Mouse (Mus musculus) kidney, embryonic 14.5 days (tissue): Measurements from ENCODE around the gene Emb. TPM values are rescaled to one million over a fixed set of nuclear protein-coding genes. Genes with fewer than 3 reads are reported as not detected.
A peak's percentile ranks its signal among the peaks of the same experiment; 100 is the strongest.

ENCODE experiments used
- ATAC-seq: fragments of 200-750 bp; cut with Nextera tagmentation; 2 replicates; pipeline ENCODE4 v1.8.0; 2017; ENCODE audit warnings: moderate number of reproducible peaks, mild to moderate bottlenecking, moderate TSS enrichment, moderate library complexity; ENCODE audit not compliant: low FRiP score, low TSS enrichment
- H3K27ac ChIP-seq: fragments of 300-500 bp; sonication (generic); 2 replicates; pipeline ENCODE4 v1.5.1; 2014; ENCODE audit warnings: low read depth, mild to moderate bottlenecking, low read length, moderate library complexity, mixed read lengths
- H3K27me3 ChIP-seq: fragments of 300-500 bp; sonication (generic); 2 replicates; pipeline ENCODE4 v1.6.1; 2014; ENCODE audit warnings: mild to moderate bottlenecking, low read length; ENCODE audit not compliant: control insufficient read depth, insufficient read depth
- H3K36me3 ChIP-seq: fragments of 300-500 bp; sonication (generic); 2 replicates; pipeline ENCODE4 v1.6.1; 2014; ENCODE audit warnings: low read length, mixed read lengths; ENCODE audit not compliant: control insufficient read depth, insufficient read depth
- H3K4me1 ChIP-seq: fragments of 300-500 bp; sonication (generic); 2 replicates; pipeline ENCODE4 v1.6.1; 2014; ENCODE audit warnings: low read length, mixed read lengths; ENCODE audit not compliant: control insufficient read depth, insufficient read depth
- H3K4me2 ChIP-seq: fragments of 300-500 bp; sonication (generic); replicated peaks from 2 replicates; pipeline ENCODE4 v1.6.1; 2014; ENCODE audit warnings: low read depth, mild to moderate bottlenecking, low read length
- H3K4me3 ChIP-seq: fragments of 300-500 bp; sonication (generic); 2 replicates; pipeline ENCODE4 v1.5.1; 2014; ENCODE audit warnings: mild to moderate bottlenecking, low read length
- H3K9ac ChIP-seq: fragments of 300-500 bp; sonication (generic); 2 replicates; pipeline ENCODE4 v1.6.1; 2014; ENCODE audit warnings: low read depth, mild to moderate bottlenecking, low read length, moderate library complexity
- H3K9me3 ChIP-seq: fragments of 300-500 bp; sonication (generic); 2 replicates; pipeline ENCODE4 v1.6.1; 2016; ENCODE audit warnings: low read length; ENCODE audit not compliant: control insufficient read depth
- WGBS: fragments of 180-500 bp; shearing (Covaris S2); extraction: QIAGEN DNeasy Blood & Tissue Kit; methylation state at CpG from one replicate; pipeline ENCODE4 v1.1.7; 2014; 5-methylcytosine and 5-hydroxymethylcytosine counted together
- polyA plus RNA-seq: library from polyadenylated mRNA; unstranded; fragments of >200 nt; fragmentation: Nextera tagmentation; extraction: Ambion mirVana; gene quantifications from 2 replicates; pipeline ENCODE4 v1.2.1, GENCODE M21; 2014

The Emb gene
- polyA plus RNA-seq, 1 experiment from 2014 or later = 47.3 TPM

- ATAC-seq = no peak
- no peak overlapping the region for H3K9ac ChIP-seq
These were observed 8.5 kb downstream of the Emb start for GRCm38 (mm10) chr13:117216752-117217363.

GRCm38 (mm10) chr13:117217621-117218020, 9.3 kb downstream of the Emb start:
- H3K9ac ChIP-seq = no peak overlapping the region
- no peaks in the 10 kb centered on the region for H3K36me3 ChIP-seq
- WGBS = 56% methylated on average over 11 of the region's 11 CpGs
- H3K4me2 ChIP-seq = no peak overlapping the region
- no peak overlapping the region for H3K4me3 ChIP-seq
- no peak for ATAC-seq
- H3K27me3 ChIP-seq = peaks cover 8% of the 10 kb centered on the region; the same call in 1 of the 2 replicates
- H3K4me1 ChIP-seq = 0 out of 2 replicates have a peak, but pooled peaks cover 3% of the 10 kb centered on the region
- no peak overlapping the region for H3K27ac ChIP-seq
- H3K9me3 ChIP-seq = no peaks in the 10 kb centered on the region

More at GRCm38 (mm10) chr13:117216752-117217363, 8.5 kb downstream of the Emb start:
- WGBS = 21% methylated on average over 9 of the region's 9 CpGs
- H3K36me3 ChIP-seq = no peaks in the 10 kb centered on the region
- 0 out of 2 replicates have a peak, but pooled peaks cover 3% of the 10 kb centered on the region for H3K4me1 ChIP-seq
- no peak overlapping the region for H3K4me3 ChIP-seq
- H3K27ac ChIP-seq = no peak overlapping the region
- H3K9me3 ChIP-seq = no peaks in the 10 kb centered on the region
- peaks cover 8% of the 10 kb centered on the region; the same call in 1 of the 2 replicates for H3K27me3 ChIP-seq
- H3K4me2 ChIP-seq = no peak overlapping the region

DNA sequence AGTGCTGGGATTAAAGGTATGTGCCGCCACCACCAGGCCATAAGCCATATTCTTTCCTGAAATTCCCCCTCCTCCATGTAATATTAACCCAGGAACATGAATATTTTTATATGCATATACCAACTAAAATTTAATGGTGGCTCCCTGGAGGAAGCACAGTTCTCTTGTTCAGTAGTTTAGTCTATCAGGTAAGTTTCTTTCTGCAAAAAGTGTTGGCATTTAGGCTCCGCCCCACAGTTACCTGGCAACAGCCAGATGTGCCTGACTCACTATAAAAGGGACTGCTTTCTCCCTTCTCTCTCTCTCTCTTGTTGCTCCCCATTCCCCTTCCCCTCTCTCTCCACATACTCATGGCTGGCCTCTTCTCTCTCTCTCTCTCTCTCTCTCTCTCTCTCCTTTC, 9.8 kb downstream of the Emb start:
- Histone ChIP-seq H3K9ac (no peak overlapping the region), H3K9me3 (no peaks in the 10 kb centered on the region), H3K27me3 (peaks cover 8% of the 10 kb centered on the region; the same call in 1 of the 2 replicates), H3K4me3 (no peak overlapping the region), H3K36me3 (no peaks in the 10 kb centered on the region), H3K27ac (no peak overlapping the region), H3K4me1 (0 out of 2 replicates have a peak, but pooled peaks cover 3% of the 10 kb centered on the region), H3K4me2 (no peak overlapping the region)
- ATAC-seq = no peak
- WGBS = 89% methylated on average over 2 of the region's 2 CpGs

DNA sequence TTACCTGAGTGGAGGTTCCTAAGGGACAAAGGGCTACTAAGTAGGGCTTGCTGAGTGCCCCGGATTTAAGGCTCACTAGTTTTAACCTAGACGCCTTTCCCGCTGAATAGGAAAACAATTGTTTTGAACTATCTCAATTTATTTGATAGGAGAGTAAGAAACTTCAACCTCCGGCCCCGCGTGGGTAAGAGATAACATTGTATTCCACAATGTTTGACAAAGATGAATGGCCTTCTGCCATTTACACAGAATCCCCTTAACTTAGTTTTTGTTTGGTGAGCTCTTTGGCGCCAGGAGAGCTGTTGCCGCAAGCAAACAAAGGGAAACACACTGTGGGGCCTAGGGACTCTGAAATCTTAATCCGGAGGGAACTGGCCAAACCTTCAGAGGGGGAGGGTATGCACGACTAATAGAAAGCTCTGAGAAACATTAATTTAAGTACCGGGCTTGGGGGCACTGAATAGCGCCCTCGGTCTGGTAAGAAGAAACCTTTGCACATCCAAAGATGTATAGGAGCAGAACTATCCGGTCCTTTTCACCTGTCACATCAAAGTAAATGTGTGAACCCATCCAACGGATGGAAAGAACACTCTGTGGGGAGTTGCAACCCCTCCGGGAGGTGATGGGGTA, 11.7 kb downstream of the Emb start:
- Histone ChIP-seq H3K4me2 (peak overlapping the region; percentile 94), H3K27ac (0 out of 2 replicates have a peak overlapping the region, but pooled peaks have one; percentile 57), H3K9ac (peak overlapping the region; percentile 73), H3K4me1 (0 out of 2 replicates have a peak, but pooled peaks cover 3% of the 10 kb centered on the region), H3K36me3 (no peaks in the 10 kb centered on the region), H3K9me3 (no peaks in the 10 kb centered on the region), H3K27me3 (peaks cover 8% of the 10 kb centered on the region; the same call in 1 of the 2 replicates), H3K4me3 (peak overlapping the region; percentile 58)
- 6% methylated on average over 16 of the region's 16 CpGs for WGBS
- peak; percentile 22; the same call in 1 of the 2 replicates for ATAC-seq

DNA sequence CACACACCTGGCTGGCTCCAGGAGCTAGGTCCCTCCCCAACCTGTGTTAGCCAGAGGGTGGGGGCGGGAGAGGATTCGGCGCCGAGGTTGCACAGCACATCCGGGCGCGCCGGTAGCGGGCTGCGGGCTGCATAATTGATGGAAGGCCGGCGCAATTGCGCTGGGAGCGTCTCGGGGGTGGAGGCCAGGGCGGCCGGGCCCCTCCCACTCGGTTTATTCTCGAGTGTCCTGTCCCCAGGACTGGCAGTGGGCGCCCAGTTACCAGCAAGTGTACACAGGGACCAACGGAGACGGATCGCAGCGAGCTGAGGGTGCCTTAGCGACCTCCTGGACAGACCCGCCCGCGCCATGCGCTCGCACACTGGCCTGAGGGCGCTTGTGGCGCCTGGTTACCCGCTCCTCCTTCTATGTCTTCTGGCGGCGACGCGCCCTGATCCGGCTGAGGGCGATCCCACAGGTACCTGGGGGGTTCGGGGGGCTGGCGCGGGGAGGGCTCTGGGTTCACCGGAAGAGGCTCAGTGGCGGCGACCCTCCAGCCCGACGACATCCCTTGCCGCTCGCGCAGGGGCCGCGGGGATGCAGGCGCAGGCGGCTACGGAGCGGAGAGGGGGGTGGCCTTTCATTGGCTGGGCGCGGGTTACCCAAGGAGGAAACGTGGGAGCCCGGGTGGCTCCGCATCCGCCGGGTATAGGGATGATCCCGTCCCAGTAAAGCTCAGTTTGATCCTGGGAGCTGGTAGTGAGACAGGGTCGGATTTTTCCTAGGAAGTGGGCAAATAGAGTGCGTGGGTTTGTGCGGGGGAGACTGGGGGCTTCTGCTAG, 12.4 kb downstream of the Emb start, which contains the start of gene Gm17509:
Gene Gm17509, minus strand, starts transcription at position 575 of the 821 bp plus-strand sequence.
- Histone ChIP-seq H3K9ac (peak within 1 kb of the TSS; percentile 73), H3K27me3 (peaks cover 8% of the 10 kb centered on the region; the same call in 1 of the 2 replicates), H3K4me1 (0 out of 2 replicates have a peak, but pooled peaks cover 3% of the 10 kb centered on the region), H3K4me3 (peak within 1 kb of the TSS; percentile 58), H3K4me2 (peak within 1 kb of the TSS; percentile 94), H3K9me3 (no peaks in the 10 kb centered on the region), H3K27ac (peak within 1 kb of the TSS; percentile 57), H3K36me3 (no peaks in the 10 kb centered on the region)
- ATAC-seq = peak; percentile 87
- WGBS = under 1% methylated on average over 60 of the region's 67 CpGs

DNA sequence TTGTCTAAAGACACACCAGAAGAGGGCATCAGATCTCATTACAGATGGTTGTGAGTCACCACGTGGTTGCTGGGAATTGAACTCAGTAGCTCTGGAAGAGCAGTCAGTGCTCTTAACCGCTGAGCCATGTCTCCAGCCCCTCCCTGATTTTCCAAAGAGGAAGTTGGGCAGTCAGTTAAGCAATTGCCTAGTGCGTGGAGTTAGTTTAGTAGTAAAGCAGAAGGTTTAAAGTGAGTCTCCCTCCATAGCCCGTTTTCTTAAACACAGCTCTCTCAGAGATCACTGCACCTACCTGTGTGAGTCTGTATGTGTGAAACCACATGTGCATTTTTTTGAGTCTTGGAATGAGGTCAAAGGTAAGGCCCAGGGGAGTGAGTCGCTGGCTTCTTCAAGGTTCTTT, 14.8 kb downstream of the Emb start:
- Histone ChIP-seq H3K4me1 (0 out of 2 replicates have a peak, but pooled peaks cover 3% of the 10 kb centered on the region), H3K4me2 (no peak overlapping the region), H3K27me3 (peaks cover 8% of the 10 kb centered on the region; the same call in 1 of the 2 replicates), H3K4me3 (no peak overlapping the region), H3K9me3 (no peaks in the 10 kb centered on the region), H3K36me3 (no peaks in the 10 kb centered on the region), H3K27ac (no peak overlapping the region), H3K9ac (no peak overlapping the region)
- ATAC-seq = no peak
- WGBS = 51% methylated on average over 5 of the region's 5 CpGs

DNA sequence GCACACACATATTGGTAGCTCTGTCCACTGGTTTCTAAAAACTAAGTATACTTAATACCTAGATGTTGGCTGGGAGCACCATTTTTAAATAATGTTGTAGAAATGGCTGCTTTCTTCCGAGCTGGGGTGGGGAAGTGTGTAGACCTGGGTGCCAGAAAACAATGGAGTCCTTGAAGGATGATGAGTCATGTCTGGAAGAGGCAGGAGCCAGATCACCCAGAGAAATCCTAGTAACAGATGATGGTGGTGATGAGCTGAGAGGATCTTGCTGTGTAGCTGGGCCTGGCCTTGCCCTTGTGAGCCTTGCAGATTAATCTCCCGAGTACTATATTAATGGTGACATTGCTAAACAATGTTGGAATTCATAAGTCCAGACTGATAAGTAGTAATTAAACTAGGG, 16.6 kb downstream of the Emb start:
- WGBS = 85% methylated on average over 2 of the region's 2 CpGs
- H3K36me3 ChIP-seq = no peaks in the 10 kb centered on the region
- 0 out of 2 replicates have a peak, but pooled peaks cover 3% of the 10 kb centered on the region for H3K4me1 ChIP-seq
- H3K27me3 ChIP-seq = peaks cover 8% of the 10 kb centered on the region; the same call in 1 of the 2 replicates
- H3K4me2 ChIP-seq = no peak overlapping the region
- no peak overlapping the region for H3K4me3 ChIP-seq
- ATAC-seq = no peak
- no peaks in the 10 kb centered on the region for H3K9me3 ChIP-seq
- H3K27ac ChIP-seq = no peak overlapping the region
- no peak overlapping the region for H3K9ac ChIP-seq

- Histone ChIP-seq H3K4me3 (no peak overlapping the region), H3K9ac (no peak overlapping the region), H3K4me2 (no peak overlapping the region), H3K9me3 (no peaks in the 10 kb centered on the region), H3K27me3 (peaks cover 3% of the 10 kb centered on the region; the same call in 1 of the 2 replicates), H3K36me3 (no peaks in the 10 kb centered on the region), H3K27ac (no peak overlapping the region), H3K4me1 (0 out of 2 replicates have a peak, but pooled peaks cover 3% of the 10 kb centered on the region)
- 69% methylated on average over 6 of the region's 6 CpGs for WGBS
- no peak for ATAC-seq
These were observed 17.2 kb downstream of the Emb start for GRCm38 (mm10) chr13:117225561-117225960.
